Mouse (Mus musculus) E14TG2a.4 (cell line): ENCODE data around the gene Ces2e.
"Not testable (repeated sequence)": the region's sequence is repeated elsewhere in the genome, so short reads cannot be mapped to it uniquely, and the experiment has no call there.

Experiments
- H3K27me3 ChIP-seq: 2 replicates; pipeline ENCODE4 v1.6.1; 2014; ENCODE audit warnings: low read length, control low read depth; ENCODE audit not compliant: insufficient read depth
- H3K36me3 ChIP-seq: 2 replicates; pipeline ENCODE4 v1.6.1; 2014; ENCODE audit warnings: low read length, control low read depth; ENCODE audit not compliant: insufficient read depth
- H3K4me1 ChIP-seq: replicated peaks from 2 replicates; pipeline ENCODE4 v1.6.1; 2014; ENCODE audit warnings: low read depth, low read length, control low read depth
- H3K4me3 ChIP-seq: replicated peaks from 2 replicates; pipeline ENCODE4 v1.5.1; 2014; ENCODE audit warnings: mild to moderate bottlenecking, low read length
- H3K9me3 ChIP-seq: 2 replicates; pipeline ENCODE4 v1.6.1; 2014; ENCODE audit warnings: low read length, control low read depth
- CTCF ChIP-seq: conservative IDR thresholded peaks from 2 replicates; pipeline ENCODE4 v1.5.1; 2014; ENCODE audit warnings: low read length
- NANOG ChIP-seq: IDR thresholded peaks from 2 replicates; pipeline ENCODE4 v1.6.1; 2014; ENCODE audit warnings: borderline replicate concordance, low read length, mixed read lengths
- POU5F1 ChIP-seq: IDR thresholded peaks from 2 replicates; pipeline ENCODE4 v1.6.1; 2014; ENCODE audit warnings: low read length, borderline replicate concordance

Ces2e gene

GRCm38 (mm10) chr8:104925972-104926596 is at the start of gene Ces2e:
Gene Ces2e (plus strand): TSS chr8:104926260.
- no peaks in the 10 kb centered on the region for H3K4me1 ChIP-seq
- no peaks in the 10 kb centered on the region for H3K27me3 ChIP-seq
- no peak within 1 kb of the TSS for H3K4me3 ChIP-seq
- no peaks in the 10 kb centered on the region for H3K36me3 ChIP-seq
- TF ChIP-seq NANOG (no peak), POU5F1 (no peak), CTCF (no peak)
- 0 out of 2 replicates have a peak, but pooled peaks cover 5% of the 10 kb centered on the region for H3K9me3 ChIP-seq

- not testable (repeated sequence) for H3K4me3 ChIP-seq, H3K36me3 ChIP-seq, H3K4me1 ChIP-seq, H3K27me3 ChIP-seq
- peaks cover 12% of the 10 kb centered on the region; the same call in 1 of the 2 replicates for H3K9me3 ChIP-seq
Observed at GRCm38 (mm10) chr8:104886223-104886926, 39.7 kb upstream of the Ces2e start.

- Histone ChIP-seq H3K27me3 (no peaks in the 10 kb centered on the region), H3K36me3 (no peaks in the 10 kb centered on the region), H3K4me3 (no peak overlapping the region), H3K9me3 (no peaks in the 10 kb centered on the region), H3K4me1 (no peaks in the 10 kb centered on the region)
- TF ChIP-seq NANOG, result no peak
- TF ChIP-seq POU5F1, result no peak
- TF ChIP-seq CTCF, result no peak
Observed at GRCm38 (mm10) chr8:104901746-104902145, 24.3 kb upstream of the Ces2e start.

GRCm38 (mm10) chr8:104907111-104907510 is 18.9 kb upstream of the Ces2e start:
- H3K27me3 ChIP-seq, result no peaks in the 10 kb centered on the region
- peaks cover 15% of the 10 kb centered on the region for H3K9me3 ChIP-seq
- H3K4me3 ChIP-seq, result no peak overlapping the region
- H3K4me1 ChIP-seq, result no peaks in the 10 kb centered on the region
- TF ChIP-seq NANOG, result no peak
- TF ChIP-seq CTCF, result no peak
- TF ChIP-seq POU5F1, result no peak
- no peaks in the 10 kb centered on the region for H3K36me3 ChIP-seq

- H3K4me3 ChIP-seq, H3K36me3 ChIP-seq, H3K4me1 ChIP-seq, H3K27me3 ChIP-seq: not testable (repeated sequence)
- H3K9me3 ChIP-seq, result peaks cover 15% of the 10 kb centered on the region
Observed at GRCm38 (mm10) chr8:104909021-104909420, 17.0 kb upstream of the Ces2e start.

GRCm38 (mm10) chr8:104909651-104910050 is 16.4 kb upstream of the Ces2e start:
- not testable (repeated sequence) for H3K27me3 ChIP-seq, H3K4me1 ChIP-seq, H3K4me3 ChIP-seq, H3K36me3 ChIP-seq
- peaks cover 15% of the 10 kb centered on the region for H3K9me3 ChIP-seq

GRCm38 (mm10) chr8:104927301-104927700 is 1.2 kb downstream of the Ces2e start:
- H3K4me3 ChIP-seq, result no peak overlapping the region
- no peaks in the 10 kb centered on the region for H3K4me1 ChIP-seq
- H3K9me3 ChIP-seq, result no peaks in the 10 kb centered on the region
- no peaks in the 10 kb centered on the region for H3K36me3 ChIP-seq
- TF ChIP-seq NANOG (no peak), POU5F1 (no peak), CTCF (no peak)
- H3K27me3 ChIP-seq, result no peaks in the 10 kb centered on the region

GRCm38 (mm10) chr8:104944665-104945064 is 18.6 kb downstream of the Ces2e start:
- H3K4me3 ChIP-seq, result no peak overlapping the region
- H3K9me3 ChIP-seq, result no peaks in the 10 kb centered on the region
- H3K27me3 ChIP-seq, result no peaks in the 10 kb centered on the region
- no peaks in the 10 kb centered on the region for H3K4me1 ChIP-seq
- no peaks in the 10 kb centered on the region for H3K36me3 ChIP-seq
- TF ChIP-seq CTCF, result no peak
- no peak for TF ChIP-seq POU5F1
- no peak for TF ChIP-seq NANOG

GRCm38 (mm10) chr8:104947056-104947455 is 21.0 kb downstream of the Ces2e start, which contains the start of gene Ces2f:
Gene Ces2f (plus strand): TSS chr8:104947356.
- no peaks in the 10 kb centered on the region for H3K36me3 ChIP-seq

GRCm38 (mm10) chr8:104949031-104949430 is 23.0 kb downstream of the Ces2e start:
- Histone ChIP-seq H3K36me3 (no peaks in the 10 kb centered on the region), H3K4me3 (no peak overlapping the region), H3K27me3 (no peaks in the 10 kb centered on the region), H3K4me1 (no peaks in the 10 kb centered on the region), H3K9me3 (no peaks in the 10 kb centered on the region)
- no peak for TF ChIP-seq NANOG
- TF ChIP-seq POU5F1, result no peak
- TF ChIP-seq CTCF, result no peak

More at GRCm38 (mm10) chr8:104947056-104947455, 21.0 kb downstream of the Ces2e start, which contains the start of gene Ces2f:
- Histone ChIP-seq H3K4me3 (no peak within 1 kb of the TSS), H3K9me3 (no peaks in the 10 kb centered on the region), H3K27me3 (no peaks in the 10 kb centered on the region), H3K4me1 (no peaks in the 10 kb centered on the region)
- TF ChIP-seq POU5F1 (no peak), NANOG (no peak), CTCF (no peak)
